ENCODE assay signal across 8 mouse cellular contexts in the genomic region with DNA sequence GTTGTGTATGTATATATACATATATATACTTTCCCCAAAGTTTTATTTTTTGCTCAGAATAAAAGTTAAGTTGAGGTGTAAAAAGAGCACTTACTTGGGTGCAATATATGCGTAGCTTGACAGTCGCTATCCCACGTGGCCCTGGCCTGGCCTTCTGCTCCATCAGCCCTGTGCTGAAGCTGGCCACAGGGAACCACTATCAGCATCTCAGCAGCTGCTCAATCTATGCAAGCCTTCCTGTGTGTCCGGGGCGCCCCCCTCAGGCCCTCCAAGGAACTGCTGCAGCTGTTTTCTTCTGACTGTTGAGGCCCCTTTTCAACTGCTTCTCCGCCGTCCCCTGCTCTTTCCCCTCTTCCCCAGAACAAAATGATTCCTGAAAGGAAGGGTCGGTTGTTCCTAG. TPM values are rescaled to one million over a fixed set of nuclear protein-coding genes. Genes with fewer than 3 reads are reported as not detected.
DNase-seq lines count a peak whose midpoint lies in the region.

No protein-coding gene starts in this region.

- DNase-seq in CD8-positive naive resting alpha-beta T cell, adult 2 months (ENCODE audit: low read depth in 2 of 2, low spot score in 2 of 2), result peak; percentile 78 to 85
- peak; percentile 66 for DNase-seq in adrenal gland, adult 8-10 months
- peak; percentile 83 for DNase-seq in embryo, embryonic 11 days
- peak; percentile 56 to 74 for DNase-seq in heart, adult 9 months (ENCODE audit: low spot score in 2 of 2)
- DNase-seq in layer of hippocampus, postnatal 10 days (ENCODE audit: low spot score in 2 of 2), result peak; percentile 89 to 91
- DNase-seq in lung, postnatal 25 days (ENCODE audit: low spot score), result peak; percentile 74
- peak; percentile 70 for DNase-seq in retina, postnatal 7 days (ENCODE audit: low read depth, low spot score)
- DNase-seq in urinary bladder, adult 18-20 months (ENCODE audit: low spot score in 2 of 2), result peak; percentile 49 to 71

RNA-seq across cellular contexts. Expression of gene Yrdc, which starts 2.9 kb away (rescaled TPM):
- total RNA-seq in adrenal gland, adult 8-10 months (2022), result 10 to 100 TPM; 40.9 to 53.4 (median 43.2) TPM
- 10 to 100 TPM; 24.5 to 26.6 TPM for total RNA-seq in layer of hippocampus, postnatal 10 days (2021)

RNA-seq across cellular contexts. Expression of gene 1110065P20Rik, which starts 3.4 kb away (rescaled TPM):
- total RNA-seq in adrenal gland, adult 8-10 months (2022), result 10 to 100 TPM; 45.1 to 51.4 (median 49.2) TPM
- 100 to 1,000 TPM; 107 to 115 TPM for total RNA-seq in layer of hippocampus, postnatal 10 days (2021)

RNA-seq across cellular contexts. Expression of gene Maneal, which starts 14.4 kb away (rescaled TPM):
- total RNA-seq in adrenal gland, adult 8-10 months (2022), result 1 to 10 TPM; 6.4 to 7.2 (median 6.8) TPM
- total RNA-seq in layer of hippocampus, postnatal 10 days (2021), result 10 to 100 TPM; 43.5 to 48.3 TPM

RNA-seq across cellular contexts. Expression of gene Epha10, which starts 33.1 kb away (rescaled TPM):
- 1 to 10 TPM; 2.9 to 4.3 (median 3.8) TPM for total RNA-seq in adrenal gland, adult 8-10 months (2022)
- 10 to 100 TPM; 12.8 to 16.9 TPM for total RNA-seq in layer of hippocampus, postnatal 10 days (2021)

RNA-seq across cellular contexts. Expression of gene Mtf1, which starts 45.7 kb away (rescaled TPM):
- 10 to 100 TPM; 24.8 to 33.8 (median 28.5) TPM for total RNA-seq in adrenal gland, adult 8-10 months (2022)
- total RNA-seq in layer of hippocampus, postnatal 10 days (2021), result 10 to 100 TPM; 20.6 to 24.1 TPM

Comparison
In these comparisons a context has a peak if more than half of its experiments do, and no peak if none do; other contexts are left out.
1. Peak in every context shown above with its lines: DNase-seq.
2. RNA of gene Maneal, which starts 14.4 kb away (total RNA-seq): 43.5 to 48.3 TPM in layer of hippocampus, postnatal 10 days; 6.4 to 7.2 TPM in adrenal gland, adult 8-10 months; every median in the first group is over 4 times any median in the second.